Mouse (Mus musculus) kidney, adult 2 months (tissue): ENCODE measurements at regions not wholly inside any gene's neighbourhood (a gene's known extent, or its start where the extent isn't known, plus 50 kb on each side); places are given as distances from the start of the nearest gene placed in this dataset.

ENCODE experiments used
- CTCF ChIP-seq: fragments of 200-500 bp; conservative IDR thresholded peaks from 2 replicates; pipeline ENCODE4 v1.5.1; 2011; ENCODE audit warnings: low read depth, mild to moderate bottlenecking, control low read depth, low read length, moderate library complexity, mixed read lengths; ENCODE audit not compliant: insufficient read depth, insufficient read length
- POLR2A ChIP-seq: fragments of 200-500 bp; IDR thresholded peaks from one replicate; pipeline ENCODE4 v1.6.1; 2011; ENCODE audit warnings: low read depth, low read length, control low read depth

GRCm38 (mm10) chr10:125832134-125832533 lies 133.8 kb upstream of the Lrig3 start:
- no peak for TF ChIP-seq POLR2A
- no peak for TF ChIP-seq CTCF
